ENCODE assay signal across 8 mouse cellular contexts in the genomic region with DNA sequence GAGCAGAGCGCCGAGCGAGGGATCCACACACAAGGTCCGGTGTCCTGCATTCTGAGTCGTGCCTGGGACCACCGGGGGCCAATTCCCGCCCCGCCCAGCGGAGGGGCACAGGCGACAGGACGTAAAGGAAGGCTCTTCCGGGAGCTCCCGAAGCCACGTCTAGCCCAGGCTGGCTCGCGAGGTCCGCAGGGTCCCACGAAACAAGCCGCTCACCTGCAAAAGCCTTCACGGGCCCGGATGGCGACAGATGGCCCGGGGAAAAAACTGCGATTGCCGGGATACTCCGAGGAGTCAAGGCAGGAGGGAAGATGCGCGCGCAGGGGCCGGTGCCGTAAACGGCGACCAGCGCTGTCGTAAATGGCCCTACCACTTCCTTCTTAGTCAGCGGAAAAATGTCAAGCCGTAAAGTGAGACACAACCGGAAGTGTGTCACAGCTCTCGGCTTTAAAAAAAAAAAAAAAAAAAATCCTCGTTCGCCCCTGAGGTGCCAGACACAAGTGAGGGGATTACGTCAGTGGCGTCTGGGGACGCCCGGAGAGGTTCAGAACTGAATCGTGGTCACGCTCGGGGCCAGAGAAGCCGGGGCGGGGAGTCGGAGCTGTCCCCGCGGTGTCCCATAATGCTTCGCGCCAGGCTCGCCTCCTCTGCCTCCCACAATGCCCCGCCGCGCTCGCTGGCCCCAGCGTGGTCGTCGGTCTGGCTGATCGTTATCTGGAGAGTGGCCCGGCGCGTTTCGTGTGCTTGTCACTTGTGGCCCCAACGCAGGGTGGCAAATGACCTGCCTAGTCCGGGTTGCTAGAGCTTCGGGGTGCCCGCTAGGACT. TPM values are rescaled to one million over a fixed set of nuclear protein-coding genes. Genes with fewer than 3 reads are reported as not detected.
DNase-seq lines count a peak whose midpoint lies in the region; ATAC-seq and TF ChIP-seq lines count a peak whose summit lies in the region.

Eif3d (minus strand) TSS at position 344 of the 823 bp plus-strand sequence.

- DNase-seq in Patski (ENCODE audit: low read depth, low spot score) = peak; percentile 82
- DNase-seq in cerebellum, postnatal 14 days = peak; percentile 99
- peak; percentile 96 to 98 for DNase-seq in frontal cortex, postnatal 14 days (ENCODE audit: low spot score in 2 of 2)
- DNase-seq in layer of hippocampus, postnatal 25 days (ENCODE audit: extremely low spot score in 1 of 2, low spot score in 1 of 2) = peak; percentile 97 to 99
- DNase-seq in lung, postnatal 25 days (ENCODE audit: low spot score) = peak; percentile 97
- peak; percentile 97 for DNase-seq in retina, embryonic 14.5 days (ENCODE audit: low spot score)
- DNase-seq in thymus, postnatal 4 days = peak; percentile 98

- peak within 1 kb of the TSS; percentile 92 for H3K4me3 ChIP-seq in hindbrain, embryonic 13.5 days

- POLR2A ChIA-PET in Patski (lab: Charles Lee) = interaction anchor here (0.7 to 4.4 kb wide), 9 partner anchors 10 to 177 kb away, joined by 3 to 24 read pairs (median 4); partner anchors contain the start of gene Foxred2

- peak within 1 kb of the TSS; percentile 99 for H3K27ac ChIP-seq in hindbrain, embryonic 13.5 days

- H3K27me3 ChIP-seq in Patski = peaks cover 8% of the 10 kb centered on the region
- H3K27me3 ChIP-seq in hindbrain, embryonic 13.5 days = no peaks in the 10 kb centered on the region

- peaks cover 26% of the 10 kb centered on the region for H3K4me1 ChIP-seq in hindbrain, embryonic 13.5 days (replicated peaks)

- peak within 1 kb of the TSS; percentile 96 for H3K4me2 ChIP-seq in hindbrain, embryonic 13.5 days

- H3K9me3 ChIP-seq in hindbrain, embryonic 13.5 days = no peaks in the 10 kb centered on the region

- under 1% methylated on average over 72 of the region's 72 CpGs for WGBS in hindbrain, embryonic 13.5 days

- peak; percentile 48 for ATAC-seq in Patski
- peak; percentile 89 for ATAC-seq in hindbrain, embryonic 13.5 days (ENCODE audit: low FRiP score)

- peaks cover 30% of the 10 kb centered on the region for H3K36me3 ChIP-seq in hindbrain, embryonic 13.5 days

- in situ Hi-C loops in Patski (cut with MboI; ENCODE audit: low pct_unique_long_range_greater_than_20kb) = no loop called here

- CTCF ChIA-PET in Patski (lab: Charles Lee) = interaction anchor here (1.2 to 2.1 kb wide), 6 partner anchors 12 to 37 kb away, joined by 3 to 10 read pairs (median 3); partner anchors contain the start of gene Foxred2

- peak within 1 kb of the TSS; percentile 97 for H3K9ac ChIP-seq in hindbrain, embryonic 13.5 days

- TF ChIP-seq CTCF in Patski (IDR thresholded peaks at IDR 0.05) = no peak

RNA-seq across cellular contexts. Expression of gene Eif3d, which starts in this region (rescaled TPM):
- 231 TPM for polyA plus RNA-seq in Patski (2021)
- 184 and 191 TPM in 2 replicates for polyA plus RNA-seq in hindbrain, embryonic 13.5 days (2015; fragmentation: Nextera tagmentation; extraction: Ambion mirVana)
- 100 to 1,000 TPM in 1 of 2 experiments, 10 to 100 TPM in 1; 91.1 to 109 TPM for total RNA-seq in layer of hippocampus, postnatal 25 days (2021)

Comparison
In these comparisons a context has a peak if more than half of its experiments do, and no peak if none do; other contexts are left out.
1. Peak in every context shown above with its lines: DNase-seq, ATAC-seq, H3K4me3 ChIP-seq and H3K27ac ChIP-seq.